Mouse (Mus musculus) urinary bladder, postnatal 4 days (tissue): ENCODE data around the gene Snx29.

Source experiments
- DNase-seq, 2 experiments: peaks; one replicate each; pipeline ENCODE4 v3.0.0; 2021 to 2022; ENCODE audit warnings: low spot score in 2 of 2

The Snx29 gene

DNA sequence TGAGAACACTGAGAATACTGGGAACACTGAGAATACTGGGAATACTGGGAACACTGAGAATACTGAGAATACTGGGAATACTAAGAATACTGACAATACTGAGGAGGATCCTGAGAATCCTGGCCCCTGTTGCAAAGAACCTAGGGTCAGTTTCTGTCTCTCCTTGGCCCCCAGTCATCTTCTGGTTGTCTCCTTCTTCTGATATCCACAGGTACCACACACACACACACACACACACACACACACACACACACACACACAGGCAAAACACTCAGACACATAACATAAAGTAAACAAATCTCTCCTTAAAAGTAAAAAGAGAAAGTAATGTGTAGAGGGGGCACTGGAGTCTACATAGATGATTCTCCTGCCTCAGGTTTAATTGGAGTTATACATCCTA is 365.1 kb downstream of the Snx29 start:
- no peak for DNase-seq

- DNase-seq: no peak
Measured at GRCm38 (mm10) chr16:11688281-11689005, 365.7 kb downstream of the Snx29 start.

GRCm38 (mm10) chr16:11690097-11690496 is 367.4 kb downstream of the Snx29 start:
- DNase-seq: no peak

DNA sequence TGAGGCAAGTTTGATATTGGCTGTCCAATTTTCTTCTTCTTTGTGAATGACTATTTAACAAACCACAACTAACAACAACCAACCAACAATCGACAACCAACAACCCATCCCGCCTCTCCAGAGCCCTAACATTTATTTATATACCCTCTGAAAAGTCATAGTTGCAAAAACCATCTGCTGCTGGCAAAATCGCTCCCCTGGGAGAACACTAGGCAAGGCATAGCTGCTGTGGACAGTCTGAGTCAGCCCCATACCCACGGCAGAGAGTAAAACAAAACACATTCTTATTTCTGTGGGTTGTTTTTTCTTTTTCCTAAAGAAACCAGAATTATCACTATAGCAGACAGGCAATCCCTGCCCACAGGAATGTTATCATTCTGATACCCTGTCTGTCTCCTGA is 368.0 kb downstream of the Snx29 start:
- no peak for DNase-seq

GRCm38 (mm10) chr16:11691487-11692200 is 368.9 kb downstream of the Snx29 start:
- no peak for DNase-seq

- no peak for DNase-seq
Measured at GRCm38 (mm10) chr16:11692744-11693143, 370.0 kb downstream of the Snx29 start.

- no peak for DNase-seq
Measured at GRCm38 (mm10) chr16:11694386-11694785, 371.7 kb downstream of the Snx29 start.

DNA sequence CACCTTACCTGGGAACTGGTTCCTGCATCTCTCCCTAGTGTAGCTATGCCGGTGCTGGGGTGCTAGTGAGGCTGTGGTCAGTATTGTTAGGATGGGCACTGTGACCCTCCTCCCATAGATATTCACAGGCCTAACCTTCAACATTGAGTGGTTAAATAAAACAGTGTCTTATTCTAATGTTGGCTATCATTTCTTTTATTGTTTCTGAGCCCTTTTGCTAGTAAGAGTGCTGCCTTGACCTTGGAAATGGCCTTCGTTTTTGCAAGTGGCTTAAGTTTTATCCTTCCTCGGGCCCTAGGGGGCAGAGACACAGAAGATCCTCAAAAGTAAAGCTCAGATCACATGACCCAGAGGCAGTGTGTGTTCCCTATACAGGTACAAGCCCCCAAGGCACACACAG is 374.1 kb downstream of the Snx29 start:
- no peak for DNase-seq

DNA sequence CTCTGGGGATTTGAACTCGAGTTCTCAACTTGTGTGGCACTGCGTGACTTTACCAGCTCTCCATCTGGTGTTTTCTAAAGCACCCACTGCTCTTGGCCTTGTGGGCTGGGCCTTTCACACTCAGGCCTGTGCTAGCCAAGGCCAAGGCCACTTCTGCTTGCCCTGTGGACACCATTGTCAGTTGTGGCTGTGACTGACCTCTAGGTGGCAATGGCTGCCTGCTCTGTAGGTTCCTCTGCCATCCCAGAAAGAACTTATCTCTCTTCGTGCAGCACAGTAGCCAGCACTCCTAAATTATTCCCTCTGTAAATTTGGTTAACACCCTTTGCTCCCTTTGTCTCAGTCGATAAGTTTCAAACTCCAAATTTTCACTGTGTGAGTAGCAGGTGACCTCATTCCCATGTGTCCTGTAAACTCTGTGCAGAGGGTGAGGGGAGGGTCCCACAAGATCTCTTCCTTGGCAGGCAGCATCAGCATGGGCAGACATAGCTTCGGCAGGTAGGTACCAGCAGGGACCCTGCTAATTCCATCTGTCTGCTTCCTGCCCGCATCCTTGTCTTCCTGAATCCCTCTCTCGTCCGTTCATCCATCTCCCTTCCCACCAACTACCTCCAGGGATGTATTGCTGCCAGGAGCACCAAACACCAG is 375.1 kb downstream of the Snx29 start:
- peak in 1 of 2 experiments; percentile 22 for DNase-seq

DNA sequence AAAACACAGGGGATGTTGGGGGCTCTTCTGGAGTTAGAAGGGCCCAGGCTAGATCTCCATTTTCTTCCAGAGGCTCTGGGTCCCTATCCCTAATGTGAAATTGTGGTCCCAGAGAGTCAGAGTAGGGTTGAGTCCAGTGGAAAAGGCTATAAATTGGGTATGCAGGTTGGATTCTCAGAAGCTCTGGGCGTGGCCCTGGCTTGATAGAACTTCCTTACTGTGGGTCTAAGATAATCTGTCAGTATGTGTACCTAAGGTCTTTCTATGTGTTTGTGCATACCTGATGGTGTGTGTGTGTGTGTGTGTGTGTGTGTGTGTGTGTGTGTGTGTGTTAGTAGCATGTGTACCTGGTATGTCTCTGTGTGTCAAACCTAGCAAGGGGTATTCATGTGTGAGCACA is 378.9 kb downstream of the Snx29 start:
- DNase-seq: no peak

DNA sequence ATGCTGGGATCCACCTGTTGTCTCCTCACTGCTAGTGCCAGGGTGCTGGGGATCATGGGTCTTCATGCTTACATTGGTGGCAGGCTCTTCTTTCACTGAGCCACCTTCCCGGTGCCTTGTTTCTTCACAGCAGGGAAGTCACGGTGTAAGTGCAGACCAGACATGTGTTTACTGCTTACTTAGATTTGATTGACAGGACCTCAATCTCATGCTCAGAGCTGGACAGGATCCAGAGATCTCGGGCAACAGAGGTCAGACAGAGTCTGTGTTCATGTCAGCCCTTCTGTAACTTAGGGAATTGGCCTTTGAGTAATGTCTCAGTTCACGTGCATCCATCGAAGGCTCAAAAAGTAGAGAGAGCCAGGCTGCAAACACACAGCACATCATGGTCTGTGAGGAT is 381.4 kb downstream of the Snx29 start:
- DNase-seq: no peak

- no peak for DNase-seq
Measured at GRCm38 (mm10) chr16:11705456-11705855, 382.7 kb downstream of the Snx29 start.

- peak in 1 of 2 experiments; percentile 8 for DNase-seq
Measured at GRCm38 (mm10) chr16:11708097-11708496, 385.4 kb downstream of the Snx29 start.

GRCm38 (mm10) chr16:11709382-11709781 is 386.7 kb downstream of the Snx29 start:
- no peak for DNase-seq

GRCm38 (mm10) chr16:11709999-11710667 is 387.4 kb downstream of the Snx29 start:
- DNase-seq: peak in 1 of 2 experiments; percentile 56

- peak in 1 of 2 experiments; percentile 43 for DNase-seq
Measured at GRCm38 (mm10) chr16:11713265-11713865, 390.7 kb downstream of the Snx29 start.

DNA sequence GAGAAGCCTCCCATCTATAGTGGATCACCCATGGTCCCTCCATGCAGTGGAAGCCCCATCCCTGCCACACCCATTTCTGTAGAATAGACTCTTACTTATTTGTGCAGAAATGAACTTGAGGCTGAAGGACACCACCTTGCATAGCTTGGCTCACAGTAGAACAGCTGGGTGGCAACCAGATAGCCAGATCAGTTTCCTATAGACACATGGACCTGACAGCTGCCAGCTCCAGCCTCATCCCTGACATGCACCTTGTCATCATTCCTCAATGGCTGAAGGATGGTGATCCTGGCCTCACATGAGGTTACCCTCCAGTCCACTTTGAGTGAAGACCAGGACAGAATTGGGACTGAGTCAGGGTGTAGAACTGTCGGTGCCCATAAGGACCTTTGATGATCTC is 394.2 kb downstream of the Snx29 start:
- no peak for DNase-seq

DNA sequence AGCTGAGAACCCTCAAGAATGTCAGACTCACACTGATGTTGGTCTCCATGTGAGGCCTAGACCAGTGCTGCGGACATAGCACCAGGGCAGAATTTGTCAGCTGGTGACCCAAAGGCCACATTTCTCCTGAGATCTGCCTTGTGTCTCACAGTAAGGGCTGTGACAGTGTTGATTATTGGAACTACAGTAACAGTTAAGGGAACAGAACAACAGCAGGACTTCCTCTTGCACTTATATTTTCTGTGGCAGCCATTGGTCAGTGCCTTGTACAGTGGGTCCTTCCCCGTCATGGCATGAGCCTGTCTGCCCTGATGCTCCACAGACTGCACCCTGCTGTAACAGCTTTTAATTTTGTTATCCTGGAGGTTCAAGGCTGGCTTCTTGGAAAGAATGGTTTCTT is 403.2 kb downstream of the Snx29 start:
- peak in 1 of 2 experiments; percentile 49 for DNase-seq

DNA sequence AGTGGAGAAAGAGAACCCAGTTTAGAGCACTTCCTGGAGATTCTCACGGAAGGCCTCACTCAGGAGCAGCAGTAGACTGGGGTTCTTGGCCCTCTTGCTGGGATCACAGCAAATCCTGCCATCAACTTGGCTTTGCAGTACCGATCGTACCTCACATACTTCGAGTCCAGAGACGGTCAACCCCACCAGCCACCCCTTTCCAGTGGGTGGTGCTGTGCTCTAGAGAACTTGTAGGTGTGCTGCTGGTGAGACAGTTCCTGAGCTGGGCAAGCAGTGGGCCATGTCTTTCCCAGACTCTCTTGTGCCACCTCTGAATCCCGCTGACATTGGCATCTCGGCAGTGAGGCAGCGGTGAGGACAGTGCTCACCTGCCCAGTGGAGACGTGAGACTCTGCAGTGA is 404.6 kb downstream of the Snx29 start:
- peak in 1 of 2 experiments; percentile 50 for DNase-seq

GRCm38 (mm10) chr16:11728131-11728530 is 405.4 kb downstream of the Snx29 start:
- peak in 1 of 2 experiments; percentile 25 for DNase-seq

- DNase-seq: peak in 1 of 2 experiments; percentile 38
Measured at GRCm38 (mm10) chr16:11728627-11729026, 405.9 kb downstream of the Snx29 start.

GRCm38 (mm10) chr16:11729111-11729510 is 406.4 kb downstream of the Snx29 start:
- peak in 1 of 2 experiments; percentile 26 for DNase-seq
